Mouse (Mus musculus): ENCODE results near the gene Zfp787. TPM values are rescaled to one million over a fixed set of nuclear protein-coding genes. Genes with fewer than 3 reads are reported as not detected.
"Not testable (repeated sequence)": the region's sequence is repeated elsewhere in the genome, so short reads cannot be mapped to it uniquely, and the experiment has no call there.

Zfp787 gene
- total RNA-seq, 2 experiments from 2014 or later, result 17.0 to 25.7 TPM

DNA sequence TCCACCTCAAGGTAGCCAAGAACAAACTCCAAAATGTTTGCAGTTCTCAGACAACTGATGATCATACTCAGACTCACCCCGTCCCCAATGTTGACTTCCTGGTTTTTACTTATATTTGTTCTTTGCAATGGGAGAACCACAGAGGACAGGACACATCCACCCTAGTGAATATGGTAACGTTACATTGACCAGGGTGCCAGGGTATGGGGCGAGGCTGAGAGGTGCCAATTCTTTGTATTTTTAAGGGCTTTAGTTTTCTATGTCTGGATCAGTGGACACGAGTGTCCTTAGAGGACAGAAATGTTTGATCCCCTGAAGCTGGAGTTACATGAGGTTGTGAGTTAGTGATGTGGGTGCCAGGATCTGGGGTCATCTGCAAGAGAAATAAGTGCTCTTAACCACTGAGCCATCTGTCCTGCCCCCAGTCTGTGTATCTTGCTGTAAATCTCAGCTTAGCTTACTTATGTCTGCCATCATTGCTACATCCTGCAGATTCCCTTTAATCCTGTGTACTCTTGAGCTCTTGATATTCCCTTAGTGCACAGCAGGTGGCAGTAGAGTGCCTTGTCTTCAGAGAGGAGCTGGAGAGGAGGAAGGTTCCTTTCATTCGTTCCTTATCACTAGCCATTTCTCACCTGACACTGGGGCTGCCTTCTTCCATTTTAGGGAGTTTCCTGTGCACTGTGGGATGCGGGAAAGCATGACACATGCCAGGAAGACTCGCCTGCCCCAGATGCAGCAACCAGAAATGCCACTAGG is 28.9 kb downstream of the Zfp787 start:
- ATAC-seq (ENCODE audit: poor library complexity, severe bottlenecking), result peak; percentile 97

- ATAC-seq (ENCODE audit: poor library complexity, severe bottlenecking), result not testable (repeated sequence)
Measured at GRCm38 (mm10) chr7:6121128-6121527, 34.7 kb downstream of the Zfp787 start.

DNA sequence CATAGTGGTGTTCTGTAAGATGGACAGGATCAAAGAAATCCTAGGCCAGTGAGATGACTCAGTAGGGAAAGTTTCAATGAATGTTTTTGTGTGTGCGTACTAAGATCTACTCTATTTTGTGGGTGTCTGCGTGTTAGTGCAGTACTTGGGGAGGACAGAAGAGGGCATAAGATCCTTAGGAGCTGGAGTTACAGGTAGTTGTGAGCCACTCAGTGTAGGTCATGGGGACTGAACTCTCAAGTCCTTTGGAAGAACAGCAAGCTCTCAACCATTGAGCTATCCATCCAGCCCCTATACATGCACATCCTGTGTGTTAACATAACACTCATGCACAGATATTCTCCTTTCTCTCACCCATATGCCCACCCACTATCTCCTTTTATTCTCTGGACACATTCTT is 35.7 kb downstream of the Zfp787 start:
- not testable (repeated sequence) for ATAC-seq (ENCODE audit: poor library complexity, severe bottlenecking)

GRCm38 (mm10) chr7:6119501-6119900 is 36.3 kb downstream of the Zfp787 start:
- ATAC-seq (ENCODE audit: poor library complexity, severe bottlenecking), result no peak

Other genes with a start within 250 kb of the Zfp787 start
- not detected in 2 replicates for gene Vmn1r65, start 145.0 kb downstream of the Zfp787 start, total RNA-seq (2015)
- gene Vmn1r65, start 145.0 kb downstream of the Zfp787 start, total RNA-seq (2017), result not detected in 2 replicates
- gene Nlrp4c, start 110.8 kb downstream of the Zfp787 start, total RNA-seq (2015), result not detected in 2 replicates
- not detected in 2 replicates for gene Nlrp4c, start 110.8 kb downstream of the Zfp787 start, total RNA-seq (2017)
- 2.0 and 3.6 TPM in 2 replicates for gene Zfp444, start 16.2 kb upstream of the Zfp787 start, total RNA-seq (2015)
- gene Zfp444, start 16.2 kb upstream of the Zfp787 start, total RNA-seq (2017), result 4.1 and 8.0 TPM in 2 replicates
- gene Galp, start 41.1 kb upstream of the Zfp787 start, total RNA-seq (2015), result not detected in 2 replicates
- gene Galp, start 41.1 kb upstream of the Zfp787 start, total RNA-seq (2017), result not detected in 2 replicates
- not detected in 2 replicates for gene Zscan5b, start 66.3 kb upstream of the Zfp787 start, total RNA-seq (2015)
- gene Zscan5b, start 66.3 kb upstream of the Zfp787 start, total RNA-seq (2017), result not detected in 2 replicates
- gene Epp13, start 96.7 kb upstream of the Zfp787 start, total RNA-seq (2015), result not detected in 2 replicates
- not detected in 2 replicates for gene Epp13, start 96.7 kb upstream of the Zfp787 start, total RNA-seq (2017)
- 0.69 and 1.3 TPM in 2 replicates for gene Zfp667, start 130.6 kb upstream of the Zfp787 start, total RNA-seq (2015)
- 0.99 and 3.0 TPM in 2 replicates for gene Zfp667, start 130.6 kb upstream of the Zfp787 start, total RNA-seq (2017)
- gene Zfp583, start 175.3 kb upstream of the Zfp787 start, total RNA-seq (2015), result 0.96 and 1.3 TPM in 2 replicates
- gene Zfp583, start 175.3 kb upstream of the Zfp787 start, total RNA-seq (2017), result 0.88 and 1.8 TPM in 2 replicates
- 0.13 and 0.21 TPM in 2 replicates for gene Gm3854, start 187.8 kb upstream of the Zfp787 start, total RNA-seq (2015)
- not detected in 2 replicates for gene Gm3854, start 187.8 kb upstream of the Zfp787 start, total RNA-seq (2017)
- 2.9 and 4.3 TPM in 2 replicates for gene Zfp78, start 207.3 kb upstream of the Zfp787 start, total RNA-seq (2015)
- 2.0 and 5.1 TPM in 2 replicates for gene Zfp78, start 207.3 kb upstream of the Zfp787 start, total RNA-seq (2017)
- gene Zfp28, start 227.3 kb upstream of the Zfp787 start, total RNA-seq (2015), result 1.5 and 2.5 TPM in 2 replicates
- gene Zfp28, start 227.3 kb upstream of the Zfp787 start, total RNA-seq (2017), result 0.73 and 0.81 TPM in 2 replicates
- gene Smim17, start 242.7 kb upstream of the Zfp787 start, total RNA-seq (2015), result not detected in 2 replicates
- gene Smim17, start 242.7 kb upstream of the Zfp787 start, total RNA-seq (2017), result not detected in 2 replicates